Mouse (Mus musculus) MEL (cell line): ENCODE measurements around the gene Qrfpr.

Experiments
- E2F4 ChIP-seq: IDR thresholded peaks from 2 replicates; pipeline ENCODE4 v1.6.1; 2011; ENCODE audit warnings: low read depth, low read length, improper control_type of control experiment, borderline replicate concordance
- GATA1 ChIP-seq: IDR thresholded peaks from 2 replicates; pipeline ENCODE4 v1.6.1; 2011; ENCODE audit warnings: low read depth, low read length, improper control_type of control experiment

- TF ChIP-seq E2F4 = no peak
- no peak for TF ChIP-seq GATA1
These were observed 12.1 kb downstream of the Qrfpr start for GRCm38 (mm10) chr3:36209776-36210555.
